Mouse (Mus musculus) myocyte (in vitro differentiated cells): ENCODE measurements around the gene Shank3.

Experiments
- CEBPB ChIP-seq: IDR thresholded peaks from 2 replicates; pipeline ENCODE4 v1.6.1; 2011; ENCODE audit warnings: mild to moderate bottlenecking, moderate library complexity; ENCODE audit not compliant: poor library complexity, insufficient read depth, severe bottlenecking
- E2F4 ChIP-seq: IDR thresholded peaks from one replicate; pipeline ENCODE4 v1.6.1; 2011; ENCODE audit warnings: mild to moderate bottlenecking, control low read depth, moderate library complexity; ENCODE audit not compliant: insufficient read depth
- MAX ChIP-seq: IDR thresholded peaks from one replicate; pipeline ENCODE4 v1.6.1; 2011; ENCODE audit warnings: low read depth, mild to moderate bottlenecking, control low read depth
- MYOG ChIP-seq, 3 experiments: IDR thresholded peaks; one replicate each; pipeline ENCODE4 v1.6.1; 2011; ENCODE audit warnings: control low read depth in 2 of 3, low read depth in 2 of 3, mild to moderate bottlenecking in 2 of 3; ENCODE audit not compliant: insufficient read length in 2 of 3, control insufficient read depth in 1 of 3, insufficient read depth in 1 of 3
- POLR2A ChIP-seq: IDR thresholded peaks from one replicate; pipeline ENCODE4 v1.6.1; 2011; ENCODE audit warnings: low read depth, mild to moderate bottlenecking, control low read depth, moderate library complexity; ENCODE audit not compliant: insufficient read length
- REST ChIP-seq: IDR thresholded peaks from one replicate; pipeline ENCODE4 v1.6.1; 2011; ENCODE audit warnings: mild to moderate bottlenecking, control low read depth, moderate library complexity; ENCODE audit not compliant: insufficient read depth, insufficient read length
- SRF ChIP-seq: IDR thresholded peaks from one replicate; pipeline ENCODE4 v1.6.1; 2011; ENCODE audit warnings: low read depth; ENCODE audit not compliant: control insufficient read depth, insufficient read length
- TCF12 ChIP-seq: IDR thresholded peaks from one replicate; pipeline ENCODE4 v1.6.1; 2011; ENCODE audit warnings: mild to moderate bottlenecking, control low read depth; ENCODE audit not compliant: poor library complexity, insufficient read depth, severe bottlenecking
- USF1 ChIP-seq: IDR thresholded peaks from one replicate; pipeline ENCODE4 v1.6.1; 2011; ENCODE audit warnings: low read depth, mild to moderate bottlenecking, control low read depth, moderate library complexity

- TF ChIP-seq SRF: no peak
- TF ChIP-seq USF1: no peak
- TF ChIP-seq E2F4: no peak
- TF ChIP-seq MYOG (IDR thresholded peaks at IDR 0.05; ENCODE audit: control insufficient read depth in 1 of 3, insufficient read depth in 1 of 3, insufficient read length in 2 of 3, low read depth in 2 of 3): no peak
- TF ChIP-seq POLR2A: no peak
- no peak for TF ChIP-seq TCF12
- no peak for TF ChIP-seq REST
- TF ChIP-seq CEBPB: no peak
- TF ChIP-seq MAX: no peak
Measured at GRCm38 (mm10) chr15:89551733-89552132, 52.3 kb downstream of the Shank3 start.
